Mouse (Mus musculus): Measurements from ENCODE around the gene Olfr782.
"Not testable (repeated sequence)": the region's sequence is repeated elsewhere in the genome, so short reads cannot be mapped to it uniquely, and the experiment has no call there.

The Olfr782 gene

GRCm38 (mm10) chr10:129348550-129348949 lies at the start of gene Olfr782:
Gene Olfr782, plus strand, starts transcription at chr10:129348850.
- no peak for DNase-seq (ENCODE audit: low spot score in 2 of 2)

GRCm38 (mm10) chr10:129312973-129313372 lies 35.7 kb upstream of the Olfr782 start:
- DNase-seq (ENCODE audit: low spot score in 2 of 2) = not testable (repeated sequence)

GRCm38 (mm10) chr10:129313521-129313920 lies 35.1 kb upstream of the Olfr782 start:
- not testable (repeated sequence) for DNase-seq (ENCODE audit: low spot score in 2 of 2)

GRCm38 (mm10) chr10:129317817-129318216 lies 30.8 kb upstream of the Olfr782 start, which contains the start of gene Olfr780:
Gene Olfr780, plus strand, starts transcription at chr10:129318117.
- no peak for DNase-seq (ENCODE audit: low spot score in 2 of 2)

- no peak for DNase-seq (ENCODE audit: low spot score in 2 of 2)
Measured at GRCm38 (mm10) chr10:129328554-129328953, 20.1 kb upstream of the Olfr782 start, which contains the start of gene Olfr781. Gene Olfr781, plus strand, starts transcription at chr10:129328854.

DNA sequence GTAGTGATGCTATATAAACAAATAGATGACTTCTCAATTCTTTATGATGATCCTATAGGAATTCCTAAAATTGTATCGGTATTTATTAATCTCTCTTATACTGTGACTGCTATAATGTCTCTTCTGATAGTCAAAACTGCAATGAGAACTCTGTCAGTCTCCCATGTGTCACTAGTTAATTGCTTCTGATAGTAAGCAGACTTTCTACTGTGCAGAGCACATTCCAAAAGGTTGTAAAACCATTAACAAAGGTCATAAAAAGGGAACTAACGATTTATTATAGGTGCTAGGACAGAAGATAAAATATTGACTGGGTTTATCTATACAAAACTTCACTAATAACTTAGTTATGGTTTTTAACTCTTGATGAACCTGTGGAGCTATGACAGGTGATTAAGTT lies 3.8 kb downstream of the Olfr782 start:
- not testable (repeated sequence) for DNase-seq (ENCODE audit: low spot score in 2 of 2)

DNA sequence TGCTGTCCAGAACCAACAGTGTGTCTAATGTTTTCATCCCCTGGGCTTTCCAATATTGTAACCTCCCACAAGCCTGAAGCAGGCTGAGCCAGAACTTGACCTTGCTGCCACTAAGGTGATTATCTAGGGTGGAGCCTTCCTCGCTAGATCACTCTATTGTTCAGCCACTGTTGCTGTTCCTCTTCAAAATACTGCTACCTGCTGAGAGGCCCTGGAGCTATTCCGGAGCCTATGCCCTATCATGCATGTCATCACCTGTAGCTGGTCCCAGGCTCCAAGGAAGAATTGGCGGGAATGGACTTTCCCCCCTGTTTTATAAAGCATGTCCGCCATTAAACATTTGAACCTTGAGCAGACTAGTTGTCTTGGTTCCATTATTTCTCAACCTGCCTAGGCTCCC lies 7.8 kb downstream of the Olfr782 start:
- DNase-seq (ENCODE audit: low spot score in 2 of 2) = not testable (repeated sequence)

DNA sequence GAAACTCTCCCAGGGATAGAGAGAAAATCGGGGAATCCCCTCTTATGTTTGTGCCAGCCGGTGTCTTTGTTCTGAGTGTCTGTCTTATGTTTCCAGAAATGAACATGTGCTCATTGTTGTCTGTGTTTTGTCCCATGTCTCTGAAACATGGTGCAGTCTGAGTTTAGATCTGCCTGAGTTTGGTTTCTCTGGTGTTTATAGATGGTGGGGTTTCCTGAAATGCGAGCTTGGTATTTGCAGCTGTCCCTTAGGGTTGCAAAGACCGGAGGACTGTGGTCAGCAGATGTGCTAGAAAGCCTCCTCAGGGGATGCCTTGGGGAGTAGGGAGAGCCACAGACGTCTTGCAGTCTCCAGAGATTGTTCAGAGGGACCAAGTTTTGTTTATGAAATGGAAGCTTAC lies 8.7 kb downstream of the Olfr782 start:
- no peak for DNase-seq (ENCODE audit: low spot score in 2 of 2)

- not testable (repeated sequence) for DNase-seq (ENCODE audit: low spot score in 2 of 2)
Measured at GRCm38 (mm10) chr10:129374051-129374450, 25.4 kb downstream of the Olfr782 start.

DNA sequence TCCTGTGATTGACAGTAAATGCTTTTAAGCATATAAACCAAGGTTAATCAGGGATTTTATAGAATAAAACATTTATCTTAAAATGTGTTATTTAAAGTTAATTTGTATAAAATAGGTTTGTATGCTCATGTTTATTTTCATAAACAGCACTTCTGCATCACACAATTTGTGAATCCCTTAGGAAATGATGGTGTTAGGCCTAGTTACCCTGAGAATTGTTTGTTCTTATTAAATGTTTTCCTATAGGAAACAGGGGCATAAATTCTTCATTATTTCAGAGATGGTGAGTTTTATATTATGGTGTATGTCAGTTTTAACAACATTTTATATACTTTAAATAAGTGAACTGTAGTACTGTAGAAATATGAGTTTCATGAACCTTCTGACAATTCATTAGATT lies 35.1 kb downstream of the Olfr782 start, which contains the start of gene Olfr784:
TSS of gene Olfr784 (plus strand) at position 301 of the 400 bp plus-strand sequence.
- no peak for DNase-seq (ENCODE audit: low spot score in 2 of 2)

DNA sequence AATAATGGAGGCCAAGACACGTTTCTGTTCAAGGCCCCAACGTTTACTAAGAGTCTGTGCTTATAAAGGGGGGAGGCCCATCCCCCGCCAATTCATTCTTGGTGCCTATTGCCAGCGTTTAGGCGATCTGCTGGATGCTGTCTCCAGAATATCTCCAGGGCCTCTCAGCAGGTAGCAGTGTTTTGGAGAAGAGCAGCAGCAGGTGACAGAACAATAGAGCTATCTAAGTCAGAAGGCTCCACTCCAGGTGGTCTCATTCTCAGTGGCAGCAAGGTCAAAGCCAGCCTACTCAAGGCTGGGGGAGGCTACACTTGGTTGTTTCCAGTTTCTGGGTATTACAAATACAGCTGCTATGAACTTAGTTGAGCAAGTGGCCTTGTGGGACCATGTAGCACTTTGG lies 52.2 kb downstream of the Olfr782 start:
- no peak for DNase-seq (ENCODE audit: low spot score in 2 of 2)
